Mouse (Mus musculus) liver, embryonic 16.5 days (tissue): ENCODE results near the gene Atp6v1b1. TPM values are rescaled to one million over a fixed set of nuclear protein-coding genes. Genes with fewer than 3 reads are reported as not detected.

ENCODE experiments used
- ATAC-seq: fragments of 200-750 bp; cut with Nextera tagmentation; 2 replicates; pipeline ENCODE4 v1.8.0; 2017; ENCODE audit warnings: low read depth, mild to moderate bottlenecking, moderate number of reproducible peaks, moderate library complexity
- H3K27ac ChIP-seq: fragments of 300-500 bp; sonication (generic); 2 replicates; pipeline ENCODE4 v1.5.1; 2014; ENCODE audit warnings: mild to moderate bottlenecking, low read length
- H3K27me3 ChIP-seq: fragments of 300-500 bp; sonication (generic); 2 replicates; pipeline ENCODE4 v1.6.1; 2014; ENCODE audit warnings: low read depth, low read length, mixed read lengths; ENCODE audit not compliant: control insufficient read depth, insufficient read depth
- H3K36me3 ChIP-seq: fragments of 300-500 bp; sonication (generic); 2 replicates; pipeline ENCODE4 v1.6.1; 2014; ENCODE audit warnings: mild to moderate bottlenecking; ENCODE audit not compliant: control insufficient read depth, insufficient read depth
- H3K4me1 ChIP-seq: fragments of 300-500 bp; sonication (generic); 2 replicates; pipeline ENCODE4 v1.6.1; 2014; ENCODE audit warnings: low read depth, low read length, mixed read lengths; ENCODE audit not compliant: control insufficient read depth
- H3K4me2 ChIP-seq: fragments of 300-500 bp; sonication (generic); 2 replicates; pipeline ENCODE4 v1.6.1; 2014; ENCODE audit warnings: low read depth, low read length, mixed read lengths
- H3K4me3 ChIP-seq: fragments of 300-500 bp; sonication (generic); 2 replicates; pipeline ENCODE4 v1.5.1; 2014; ENCODE audit warnings: low read depth, mild to moderate bottlenecking, low read length
- H3K9ac ChIP-seq: fragments of 300-500 bp; sonication (generic); 2 replicates; pipeline ENCODE4 v1.6.1; 2014; ENCODE audit warnings: low read depth, low read length
- H3K9me3 ChIP-seq: fragments of 300-500 bp; sonication (generic); replicated peaks from 2 replicates; pipeline ENCODE4 v1.6.1; 2016; ENCODE audit warnings: low read length; ENCODE audit not compliant: control insufficient read depth
- WGBS: fragments of 180-500 bp; shearing (Covaris S2); extraction: QIAGEN DNeasy Blood & Tissue Kit; methylation state at CpG from one replicate; pipeline ENCODE4 v1.1.7; 2014; ENCODE audit not compliant: insufficient replicate concordance; 5-methylcytosine and 5-hydroxymethylcytosine counted together
- polyA plus RNA-seq: library from polyadenylated mRNA; unstranded; fragments of >200 nt; fragmentation: Nextera tagmentation; extraction: Ambion mirVana; gene quantifications from 2 replicates; pipeline ENCODE4 v1.2.1, GENCODE M21; 2015

The Atp6v1b1 gene
- polyA plus RNA-seq, 1 experiment from 2014 or later: not detected

DNA sequence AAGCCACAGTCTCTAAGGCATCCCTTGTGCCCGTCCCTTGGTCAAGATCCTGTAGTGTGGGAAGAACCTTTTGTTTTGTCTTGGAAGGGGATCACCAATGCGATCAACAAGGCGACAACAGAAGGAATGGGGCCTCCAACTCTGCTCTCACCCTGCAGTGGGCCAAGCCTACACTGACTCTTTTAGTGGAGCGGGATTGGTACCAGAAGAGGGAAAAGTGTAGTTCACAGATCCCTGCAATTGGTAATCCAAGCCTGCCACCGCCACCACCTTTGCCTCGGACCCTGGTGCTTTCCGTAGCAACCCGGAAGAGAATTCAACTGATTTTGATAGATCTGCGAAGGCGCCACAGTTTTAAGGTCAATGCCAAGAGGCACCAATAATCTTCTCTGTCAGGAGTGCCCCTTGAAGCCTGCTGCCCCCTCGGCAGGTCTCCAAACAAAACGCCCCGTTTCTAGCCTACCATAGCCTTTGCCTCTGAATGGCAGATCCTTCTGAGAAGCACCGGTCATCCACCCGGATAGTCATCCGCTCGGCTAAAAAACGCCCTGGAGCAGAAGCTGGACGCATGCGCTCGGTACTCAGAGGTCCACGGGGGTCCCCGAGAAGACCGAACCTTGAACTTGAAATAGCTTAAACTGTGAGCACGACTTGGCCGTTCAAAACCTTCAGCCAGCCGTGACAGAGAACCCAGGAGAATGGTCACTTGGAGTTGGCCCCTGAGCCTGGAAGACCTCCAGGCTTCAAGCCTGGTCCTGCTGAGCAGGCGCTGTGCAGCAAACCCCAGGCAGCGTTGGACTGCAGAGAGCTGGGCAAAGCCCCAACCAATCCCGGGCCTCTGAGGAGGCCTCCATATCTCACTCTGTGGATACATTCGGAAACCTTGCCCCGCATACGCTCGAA lies 28.3 kb upstream of the Atp6v1b1 start:
- no peak for ATAC-seq
- no peak overlapping the region for H3K4me3 ChIP-seq
- H3K27me3 ChIP-seq: peaks cover 97% of the 10 kb centered on the region
- no peak overlapping the region for H3K9ac ChIP-seq
- H3K4me1 ChIP-seq: peaks cover 3% of the 10 kb centered on the region; the same call in 1 of the 2 replicates
- no peak overlapping the region for H3K27ac ChIP-seq
- WGBS: 3% methylated on average over 34 of the region's 34 CpGs
- H3K4me2 ChIP-seq: no peak overlapping the region
- H3K36me3 ChIP-seq: no peaks in the 10 kb centered on the region
- no peaks in the 10 kb centered on the region for H3K9me3 ChIP-seq

DNA sequence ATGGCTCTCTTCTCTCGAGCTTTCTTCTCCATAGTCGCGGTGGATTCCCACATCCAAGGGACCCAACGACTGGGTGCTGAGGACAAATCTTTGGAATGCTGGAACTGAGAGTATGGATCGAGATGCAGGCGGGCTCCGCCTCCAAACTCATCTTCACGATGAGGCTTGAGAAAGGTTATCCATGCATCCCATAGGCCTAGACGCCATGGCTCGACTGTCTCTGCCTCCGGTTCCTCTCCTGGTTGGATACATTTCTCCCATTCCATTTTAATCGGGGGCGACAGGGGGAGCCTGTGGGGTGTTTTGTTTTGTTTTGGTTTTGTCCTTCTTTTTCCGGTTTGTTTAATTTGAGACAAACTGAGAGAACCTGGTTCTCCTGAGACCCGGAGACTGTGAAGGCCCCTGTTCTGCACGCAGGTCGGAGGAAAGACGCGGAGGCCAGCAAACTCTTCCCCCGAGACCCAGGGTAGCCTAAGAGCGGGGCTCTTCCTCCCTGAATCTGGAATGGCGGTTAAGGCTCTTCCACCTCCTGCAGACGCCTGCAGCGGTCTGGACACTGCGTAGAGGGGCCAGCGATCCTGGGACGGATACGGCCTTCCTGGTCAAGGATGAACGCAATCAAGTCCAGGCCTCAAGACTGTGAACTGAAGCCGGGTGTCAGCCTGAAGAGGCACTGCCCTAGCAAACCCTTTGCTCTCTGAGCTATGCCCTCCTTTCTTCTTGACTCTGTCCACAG lies 27.2 kb upstream of the Atp6v1b1 start:
- 3% methylated on average over 30 of the region's 30 CpGs for WGBS
- Histone ChIP-seq H3K4me3 (no peak overlapping the region), H3K9ac (no peak overlapping the region), H3K9me3 (no peaks in the 10 kb centered on the region), H3K27ac (no peak overlapping the region), H3K36me3 (no peaks in the 10 kb centered on the region), H3K4me1 (peaks cover 3% of the 10 kb centered on the region; the same call in 1 of the 2 replicates), H3K4me2 (no peak overlapping the region), H3K27me3 (peaks cover 92% of the 10 kb centered on the region)
- no peak for ATAC-seq

DNA sequence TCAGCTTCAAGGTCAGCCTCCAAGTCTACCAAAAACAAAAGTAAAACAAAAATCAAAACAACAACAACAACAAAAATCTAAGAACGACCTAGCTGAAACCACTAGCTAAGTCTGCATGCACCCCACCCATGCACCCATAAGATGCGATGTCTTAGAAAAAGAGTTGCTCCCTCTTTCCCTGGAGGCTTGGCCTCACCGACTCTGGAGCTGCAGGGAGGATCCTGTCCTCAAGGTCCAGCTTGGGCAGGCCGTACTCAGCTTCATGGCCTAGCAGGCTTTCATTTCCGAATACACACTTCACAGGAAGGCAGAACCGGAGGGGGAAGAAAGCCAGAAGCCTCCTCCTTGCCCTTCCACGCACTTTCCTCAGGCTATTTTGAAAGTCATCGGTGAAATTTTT lies 25.8 kb upstream of the Atp6v1b1 start:
- no peaks in the 10 kb centered on the region for H3K36me3 ChIP-seq
- H3K9me3 ChIP-seq: no peaks in the 10 kb centered on the region
- H3K4me3 ChIP-seq: no peak overlapping the region
- peaks cover 92% of the 10 kb centered on the region for H3K27me3 ChIP-seq
- H3K27ac ChIP-seq: no peak overlapping the region
- H3K4me2 ChIP-seq: no peak overlapping the region
- H3K9ac ChIP-seq: no peak overlapping the region
- no peaks in the 10 kb centered on the region; the same call in 1 of the 2 replicates for H3K4me1 ChIP-seq
- WGBS: 4% methylated on average over 8 of the region's 8 CpGs
- no peak for ATAC-seq

DNA sequence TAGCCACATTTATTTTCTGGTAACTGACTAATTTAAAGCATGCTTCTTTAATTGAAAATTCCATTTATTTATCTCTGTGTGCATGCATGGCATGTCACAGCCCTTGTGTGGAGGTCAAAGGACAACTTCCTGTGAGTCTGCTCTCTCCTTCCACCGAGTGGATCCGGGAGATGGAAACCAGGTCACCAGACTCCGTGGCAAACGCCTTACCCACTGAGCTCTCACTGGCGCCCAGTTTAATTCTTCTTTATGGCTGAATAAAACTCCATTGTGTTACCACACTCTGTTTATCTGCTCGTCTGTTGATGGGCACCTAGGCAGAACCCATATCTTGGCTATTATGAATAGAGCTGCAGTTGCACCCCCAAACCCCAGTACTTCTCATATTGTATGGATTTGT lies 20.3 kb upstream of the Atp6v1b1 start:
- peaks cover 46% of the 10 kb centered on the region for H3K27me3 ChIP-seq
- WGBS: 13% methylated on average over 6 of the region's 6 CpGs
- H3K4me1 ChIP-seq: no peaks in the 10 kb centered on the region
- no peak overlapping the region for H3K27ac ChIP-seq
- ATAC-seq: no peak
- no peaks in the 10 kb centered on the region for H3K36me3 ChIP-seq
- H3K4me2 ChIP-seq: no peak overlapping the region
- no peaks in the 10 kb centered on the region for H3K9me3 ChIP-seq
- no peak overlapping the region for H3K9ac ChIP-seq
- no peak overlapping the region for H3K4me3 ChIP-seq

DNA sequence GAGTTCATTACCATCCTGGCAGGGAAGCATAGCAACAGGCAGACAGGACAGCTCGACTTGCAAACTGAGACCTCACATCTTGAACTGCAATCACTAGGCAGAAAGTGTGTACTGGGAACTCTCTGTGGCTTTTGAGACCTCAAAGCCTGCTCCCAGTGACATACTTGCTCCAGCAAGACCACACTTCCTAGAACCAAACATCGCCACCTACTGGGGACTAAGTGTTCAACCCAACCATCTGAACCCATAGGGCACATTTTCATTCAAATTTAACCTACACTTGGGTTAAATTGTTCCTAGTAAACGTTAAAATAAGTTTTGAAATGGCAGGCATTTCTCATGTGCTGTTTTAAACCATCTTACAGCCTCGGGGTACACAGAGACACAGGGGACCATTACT lies 15.6 kb upstream of the Atp6v1b1 start:
- Histone ChIP-seq H3K27ac (no peak overlapping the region), H3K36me3 (no peaks in the 10 kb centered on the region), H3K27me3 (peaks cover 7% of the 10 kb centered on the region), H3K4me3 (no peak overlapping the region), H3K4me2 (no peak overlapping the region), H3K4me1 (no peaks in the 10 kb centered on the region), H3K9me3 (no peaks in the 10 kb centered on the region), H3K9ac (no peak overlapping the region)
- no peak for ATAC-seq
- WGBS: 24% methylated on average over 4 of the region's 4 CpGs

DNA sequence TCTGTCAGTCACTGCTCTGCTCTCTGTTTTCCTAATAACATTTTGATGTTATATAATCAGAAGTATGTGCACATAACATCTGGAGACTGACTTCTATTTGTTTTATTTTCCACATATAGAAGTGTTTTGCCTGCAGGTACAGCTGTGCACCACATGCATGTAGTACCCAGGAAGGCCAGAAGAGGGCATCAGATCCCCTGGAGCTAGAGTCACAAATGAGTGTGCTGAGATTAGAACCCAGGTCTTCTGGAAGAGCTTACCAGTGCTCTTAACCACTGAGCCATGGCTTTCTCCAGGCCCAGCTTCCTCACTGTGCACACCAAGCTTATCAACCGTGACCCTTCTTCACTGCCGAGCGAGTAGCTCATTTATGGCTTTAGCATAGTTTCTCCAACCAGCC lies 14.3 kb upstream of the Atp6v1b1 start:
- 77% methylated on average over 3 of the region's 3 CpGs for WGBS
- ATAC-seq: no peak
- Histone ChIP-seq H3K4me1 (no peaks in the 10 kb centered on the region), H3K27ac (no peak overlapping the region), H3K36me3 (no peaks in the 10 kb centered on the region), H3K4me2 (no peak overlapping the region), H3K9me3 (no peaks in the 10 kb centered on the region), H3K27me3 (peaks cover 3% of the 10 kb centered on the region), H3K4me3 (no peak overlapping the region), H3K9ac (no peak overlapping the region)

DNA sequence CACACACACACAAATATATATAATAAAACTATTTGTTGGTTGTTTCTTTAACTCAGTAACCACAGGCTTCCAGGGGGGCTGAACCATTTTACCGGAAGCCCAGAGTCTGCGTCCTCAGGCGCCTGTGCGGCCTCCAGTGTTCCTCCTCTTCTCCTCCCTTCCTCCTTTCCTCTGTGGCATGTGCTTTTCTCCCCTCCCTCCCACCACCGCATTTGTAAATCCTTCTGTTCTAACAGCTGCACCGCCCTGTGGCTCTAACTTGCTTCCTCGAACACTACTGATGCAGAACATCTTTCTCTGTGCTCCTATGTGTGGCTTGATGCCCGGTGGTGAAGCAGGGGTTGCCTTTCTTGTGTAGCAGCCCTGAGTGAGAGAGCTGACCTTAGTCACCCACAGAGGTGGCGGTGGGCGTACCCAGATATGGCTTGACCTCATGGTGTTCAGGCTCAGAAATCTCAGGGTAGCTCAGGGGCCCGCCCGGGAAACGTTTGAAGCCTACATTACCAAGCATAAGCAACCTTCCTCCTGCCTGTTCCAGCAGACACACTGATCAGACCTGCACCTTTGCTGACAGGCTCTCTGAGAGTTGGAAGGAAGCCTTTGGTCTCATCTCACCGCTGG lies 13.3 kb upstream of the Atp6v1b1 start:
- 48% methylated on average over 14 of the region's 14 CpGs for WGBS
- Histone ChIP-seq H3K4me1 (no peaks in the 10 kb centered on the region), H3K36me3 (no peaks in the 10 kb centered on the region), H3K4me2 (no peak overlapping the region), H3K9me3 (no peaks in the 10 kb centered on the region), H3K27me3 (no peaks in the 10 kb centered on the region), H3K27ac (no peak overlapping the region), H3K9ac (no peak overlapping the region), H3K4me3 (no peak overlapping the region)
- ATAC-seq: no peak

DNA sequence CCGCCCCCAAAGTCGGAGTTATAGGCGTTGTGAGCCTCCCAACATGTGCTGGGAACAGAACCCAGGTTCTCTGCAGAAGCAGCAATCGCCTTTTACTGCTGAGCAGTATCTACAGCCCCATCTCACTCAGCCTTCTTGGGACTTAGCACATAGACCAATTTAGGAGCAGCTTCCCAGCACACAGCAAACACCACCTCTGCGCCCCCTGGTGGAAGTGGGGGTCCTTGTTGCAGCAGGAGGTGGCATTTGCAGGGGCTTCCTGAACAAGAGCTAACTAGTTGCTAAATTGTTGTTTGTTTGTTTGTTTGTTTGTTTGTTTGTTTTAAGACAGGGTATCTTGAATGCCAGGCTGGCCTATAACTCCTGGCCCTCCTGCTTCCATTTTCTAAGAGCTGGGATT lies 11.7 kb upstream of the Atp6v1b1 start:
- 22% methylated on average over 5 of the region's 5 CpGs for WGBS
- Histone ChIP-seq H3K9ac (no peak overlapping the region), H3K27me3 (no peaks in the 10 kb centered on the region), H3K36me3 (no peaks in the 10 kb centered on the region), H3K27ac (no peak overlapping the region), H3K4me3 (no peak overlapping the region), H3K9me3 (no peaks in the 10 kb centered on the region), H3K4me2 (no peak overlapping the region), H3K4me1 (no peaks in the 10 kb centered on the region)
- no peak for ATAC-seq

DNA sequence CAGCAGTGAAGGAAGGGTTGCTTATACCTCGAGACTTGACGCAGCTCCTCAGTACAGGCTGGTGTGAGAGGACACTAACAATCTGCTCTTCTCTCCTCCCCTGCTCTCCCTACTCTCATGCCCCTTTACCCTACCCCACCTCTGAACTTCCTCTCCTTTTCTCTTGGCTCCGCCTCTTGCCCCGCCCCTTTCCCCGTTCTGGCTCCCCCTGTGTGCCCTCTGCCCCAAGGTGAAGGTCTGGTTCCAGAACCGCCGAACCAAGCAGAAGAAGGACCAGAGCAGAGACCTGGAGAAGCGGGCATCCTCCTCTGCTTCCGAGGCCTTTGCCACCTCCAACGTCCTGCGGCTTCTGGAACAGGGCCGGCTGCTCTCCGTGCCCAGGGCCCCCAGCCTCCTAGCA lies 5.5 kb upstream of the Atp6v1b1 start:
- H3K4me3 ChIP-seq: no peak overlapping the region
- no peaks in the 10 kb centered on the region for H3K27me3 ChIP-seq
- H3K27ac ChIP-seq: no peak overlapping the region
- H3K9me3 ChIP-seq: no peaks in the 10 kb centered on the region
- no peak overlapping the region for H3K9ac ChIP-seq
- no peaks in the 10 kb centered on the region for H3K36me3 ChIP-seq
- H3K4me2 ChIP-seq: no peak overlapping the region
- WGBS: 29% methylated on average over 13 of the region's 13 CpGs
- H3K4me1 ChIP-seq: no peaks in the 10 kb centered on the region
- ATAC-seq: no peak
